ENCODE assay signal across 8 mouse cellular contexts in the genomic region with DNA sequence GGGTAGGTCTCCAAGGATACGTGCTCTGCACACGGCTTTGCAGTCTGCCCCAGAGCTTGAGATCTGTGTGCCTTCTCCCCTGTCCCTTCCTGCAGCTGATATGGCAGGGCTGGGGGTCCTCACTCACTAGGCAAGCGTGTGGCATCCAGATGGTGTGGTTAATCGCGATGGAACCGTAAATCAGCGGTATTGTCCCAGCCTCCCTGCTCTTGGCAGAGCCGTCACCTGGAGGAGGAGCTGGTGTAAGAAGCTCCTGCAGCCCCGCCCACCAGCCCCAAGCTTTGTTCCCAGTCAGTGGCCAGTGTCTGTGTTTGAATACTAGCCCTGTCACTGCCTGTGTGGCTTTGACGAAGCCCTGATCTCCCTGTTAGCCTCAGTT.
A peak's percentile ranks its signal among the peaks of the same experiment; 100 is the strongest.
DNase-seq lines count a peak whose midpoint lies in the region; ATAC-seq and TF ChIP-seq lines count a peak whose summit lies in the region.

No protein-coding gene starts in this region.

- H3K36me3 ChIP-seq in lung, embryonic 14.5 days (ENCODE audit: insufficient read depth) = no peaks in the 10 kb centered on the region
- H3K36me3 ChIP-seq in midbrain, embryonic 16.5 days (ENCODE audit: control insufficient read depth, insufficient read depth, low read length) = no peaks in the 10 kb centered on the region

- H3K27me3 ChIP-seq in lung, embryonic 14.5 days (ENCODE audit: insufficient read depth, low read length) = no peaks in the 10 kb centered on the region
- H3K27me3 ChIP-seq in midbrain, embryonic 16.5 days (ENCODE audit: control insufficient read depth, insufficient read depth, low read depth, low read length) = no peaks in the 10 kb centered on the region

- 23% methylated on average over 10 of the region's 10 CpGs for WGBS in lung, embryonic 14.5 days
- 8% methylated on average over 10 of the region's 10 CpGs for WGBS in midbrain, embryonic 16.5 days

- peak overlapping the region; percentile 100 for H3K27ac ChIP-seq in lung, embryonic 14.5 days (ENCODE audit: low read depth)
- peak overlapping the region; percentile 100 for H3K27ac ChIP-seq in midbrain, embryonic 16.5 days (ENCODE audit: low read length)

- TF ChIP-seq CTCF in lung, embryonic 14.5 days (IDR thresholded peaks at IDR 0.05; ENCODE audit: low read depth) = no peak

- 0 out of 2 replicates have a peak overlapping the region, but pooled peaks have one; percentile 17 for H3K9ac ChIP-seq in lung, embryonic 14.5 days
- H3K9ac ChIP-seq in midbrain, embryonic 16.5 days (ENCODE audit: low read depth, low read length) = peak overlapping the region; percentile 13

- no peak for ATAC-seq in lung, embryonic 14.5 days (ENCODE audit: insufficient read depth)
- no peak for ATAC-seq in midbrain, embryonic 16.5 days

- DNase-seq in adrenal gland, adult (ENCODE audit: inconsistent age in 2 of 2, low spot score in 1 of 2) = peak; percentile 46 to 62
- DNase-seq in adrenal gland, adult 18-20 months (ENCODE audit: low spot score in 2 of 2) = no peak
- DNase-seq in lung, embryonic 14.5 days = peak; percentile 50
- no peak for DNase-seq in lung, postnatal 36 days
- peak; percentile 37 for DNase-seq in heart, postnatal 4 days
- DNase-seq in gastrocnemius, postnatal 10 days = no peak
- DNase-seq in left cerebral cortex, adult 9 months (ENCODE audit: low spot score in 2 of 2) = no peak

- H3K4me1 ChIP-seq in lung, embryonic 14.5 days (ENCODE audit: insufficient read depth) = peaks cover 45% of the 10 kb centered on the region
- H3K4me1 ChIP-seq in midbrain, embryonic 16.5 days (ENCODE audit: control insufficient read depth, insufficient read depth, low read length) = peaks cover 51% of the 10 kb centered on the region

- no peaks in the 10 kb centered on the region for H3K9me3 ChIP-seq in lung, embryonic 14.5 days (ENCODE audit: low read depth, low read length)
- H3K9me3 ChIP-seq in midbrain, embryonic 16.5 days (replicated peaks; ENCODE audit: control insufficient read depth, low read length, poor library complexity, severe bottlenecking) = no peaks in the 10 kb centered on the region

- no peak overlapping the region for H3K4me2 ChIP-seq in lung, embryonic 14.5 days
- H3K4me2 ChIP-seq in midbrain, embryonic 16.5 days (ENCODE audit: low read length) = no peak overlapping the region

- no peak overlapping the region for H3K4me3 ChIP-seq in lung, embryonic 14.5 days (ENCODE audit: low read depth, low read length)
- H3K4me3 ChIP-seq in midbrain, embryonic 16.5 days (ENCODE audit: low read depth, low read length) = no peak overlapping the region

Comparison
In these comparisons a context has a peak if more than half of its experiments do, and no peak if none do; other contexts are left out.
1. DNase-seq: peak in adrenal gland, adult (2 of 2), lung, embryonic 14.5 days (single experiment) and heart, postnatal 4 days (single experiment); none in adrenal gland, adult 18-20 months (0 of 2), lung, postnatal 36 days (single experiment), gastrocnemius, postnatal 10 days (single experiment) and left cerebral cortex, adult 9 months (0 of 2).